Mouse (Mus musculus): ENCODE data around the gene Rpgrip1.
A peak's percentile ranks its signal among the peaks of the same experiment; 100 is the strongest.

Gene Rpgrip1

GRCm38 (mm10) chr14:52118823-52119608 is 8.5 kb downstream of the Rpgrip1 start:
- peak in 1 of 2 experiments; percentile 49 for DNase-seq (ENCODE audit: low spot score in 2 of 2)

GRCm38 (mm10) chr14:52120169-52120568 is 9.7 kb downstream of the Rpgrip1 start:
- no peak for DNase-seq (ENCODE audit: low spot score in 2 of 2)

GRCm38 (mm10) chr14:52123918-52124317 is 13.4 kb downstream of the Rpgrip1 start:
- peak; percentile 46 to 68 for DNase-seq (ENCODE audit: low spot score in 2 of 2)

DNA sequence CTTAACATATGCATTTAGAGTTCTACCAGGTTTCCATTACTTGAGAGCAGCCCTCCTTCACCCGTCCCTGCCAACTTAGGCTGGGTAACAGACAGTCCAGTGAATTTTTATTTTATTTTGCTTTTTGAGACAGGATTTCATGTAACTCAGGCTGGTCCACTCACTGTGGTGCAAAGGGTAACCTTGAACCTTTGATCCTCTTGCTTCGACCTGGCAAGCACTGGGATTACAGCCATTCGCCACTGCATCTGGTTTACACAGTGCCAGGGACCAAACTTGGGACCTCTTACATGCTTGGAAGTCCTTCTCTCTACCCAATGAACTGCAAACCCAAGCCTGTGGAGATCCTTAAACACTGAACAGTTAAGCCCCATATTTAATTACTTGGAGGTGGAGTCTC is 14.1 kb downstream of the Rpgrip1 start:
- no peak for DNase-seq (ENCODE audit: low spot score in 2 of 2)

DNA sequence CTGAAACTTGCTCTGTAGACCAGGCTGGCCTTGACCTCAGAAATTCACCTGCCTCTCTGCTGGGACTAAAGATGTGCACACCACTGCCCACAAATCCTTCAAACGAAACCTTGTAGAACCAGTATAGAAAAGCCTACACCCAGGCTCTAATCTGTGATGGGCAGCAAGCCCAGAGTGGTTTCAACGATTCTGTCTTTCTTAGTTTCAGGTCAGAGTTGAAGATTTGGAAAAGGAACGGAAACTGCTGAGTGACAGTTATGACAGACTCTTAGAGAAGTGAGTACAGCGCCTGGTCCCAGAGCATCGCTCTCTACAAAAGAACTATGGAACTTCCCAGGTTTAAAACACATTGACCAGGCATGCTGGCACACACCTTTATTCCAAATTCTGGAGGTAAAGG is 23.1 kb downstream of the Rpgrip1 start:
- no peak for DNase-seq (ENCODE audit: low spot score in 2 of 2)

DNA sequence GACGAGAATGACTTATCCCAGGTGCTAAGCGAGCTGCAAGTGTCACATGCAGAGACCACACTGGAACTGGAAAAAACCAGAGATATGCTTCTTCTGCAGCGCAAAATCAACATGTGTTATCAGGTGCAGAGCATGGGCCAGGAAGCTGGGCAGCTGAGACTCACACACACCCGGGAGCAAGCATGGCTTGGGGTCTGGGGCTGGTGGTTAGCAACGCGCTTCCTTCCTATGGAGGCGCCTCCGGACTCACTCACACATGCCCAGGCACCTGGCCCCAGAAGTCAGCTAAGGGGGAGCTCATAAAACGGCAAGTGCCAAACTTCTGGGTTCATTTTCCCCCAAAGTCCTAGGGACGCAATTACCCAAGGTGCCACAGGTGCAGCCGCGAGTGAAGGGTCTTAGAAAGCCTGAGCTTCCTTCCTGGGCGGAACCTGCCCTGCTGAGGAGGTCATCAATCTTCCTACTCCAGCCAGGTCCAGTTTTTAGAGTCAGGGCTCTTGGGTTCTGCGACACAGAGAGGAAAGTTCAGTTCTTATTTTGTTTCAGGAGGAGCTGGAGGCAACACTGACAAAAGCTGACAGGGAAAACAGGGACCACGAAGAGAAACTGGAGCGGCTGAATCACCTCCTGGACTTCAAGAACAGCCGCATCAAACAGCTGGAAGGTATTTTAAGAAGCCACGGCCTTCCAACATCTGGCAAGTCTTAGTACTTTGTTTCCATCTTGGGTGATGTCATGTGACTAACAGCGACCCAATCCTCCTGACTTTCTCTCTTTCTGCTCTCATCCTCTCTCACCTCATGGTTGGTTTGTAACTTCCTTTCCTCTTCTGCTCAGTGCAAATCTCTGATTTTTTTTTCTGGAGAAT is 30.3 kb downstream of the Rpgrip1 start:
- DNase-seq (ENCODE audit: low spot score in 2 of 2) = no peak

DNA sequence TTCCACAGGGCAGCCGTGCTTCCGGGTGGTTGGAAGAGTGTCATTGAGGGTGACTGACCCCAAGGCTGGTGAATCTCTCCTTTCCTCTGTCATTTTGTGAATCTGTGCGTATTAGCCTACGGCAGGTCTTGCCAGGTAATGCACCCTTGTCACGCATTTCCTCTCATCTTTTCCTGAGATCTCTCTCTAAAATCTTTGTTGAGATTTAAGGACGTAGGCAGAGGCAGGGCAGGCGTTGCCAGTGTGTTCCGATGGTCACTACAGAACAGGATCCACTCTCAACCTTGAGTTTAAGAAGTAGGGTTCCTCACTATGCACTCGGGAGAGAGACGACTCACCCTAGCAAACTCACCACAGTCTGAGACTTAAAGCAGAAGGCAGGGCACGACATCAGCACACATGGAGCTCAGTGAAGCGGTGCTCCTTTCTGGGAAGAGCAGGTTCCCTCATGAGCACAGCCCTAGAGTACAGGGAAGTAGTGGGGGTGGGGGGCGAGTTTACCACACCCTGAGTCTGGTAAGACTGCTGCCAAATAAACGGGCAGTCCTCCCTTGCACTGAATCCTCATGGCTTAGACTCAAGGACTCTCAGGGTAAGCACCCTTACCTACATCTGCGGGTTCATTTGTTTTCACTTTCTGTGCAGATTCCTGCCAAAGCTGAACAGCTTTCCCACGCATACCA is 31.1 kb downstream of the Rpgrip1 start:
- DNase-seq (ENCODE audit: low spot score in 2 of 2) = no peak

DNA sequence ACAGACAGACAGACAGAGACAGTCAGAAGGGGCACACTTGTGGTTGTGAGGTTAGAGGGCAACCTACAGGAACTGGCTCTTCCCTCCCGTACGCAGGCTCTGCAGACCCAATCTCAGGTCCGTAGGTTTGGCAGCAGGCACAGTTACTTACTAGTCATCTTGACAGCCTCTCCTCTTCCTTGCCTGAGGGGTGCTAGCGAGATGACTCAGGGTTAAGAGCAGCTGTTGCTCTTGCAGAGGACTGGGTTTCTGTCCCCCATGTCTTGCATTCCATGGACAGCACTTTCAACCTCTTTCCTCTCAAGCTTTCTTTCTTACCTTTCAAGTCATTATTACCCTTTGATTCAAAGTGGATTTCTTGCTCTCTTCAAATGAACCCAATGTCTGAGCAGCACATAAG is 33.7 kb downstream of the Rpgrip1 start:
- DNase-seq (ENCODE audit: low spot score in 2 of 2) = no peak

GRCm38 (mm10) chr14:52146540-52146939 is 36.0 kb downstream of the Rpgrip1 start:
- DNase-seq (ENCODE audit: low spot score in 2 of 2) = no peak

DNA sequence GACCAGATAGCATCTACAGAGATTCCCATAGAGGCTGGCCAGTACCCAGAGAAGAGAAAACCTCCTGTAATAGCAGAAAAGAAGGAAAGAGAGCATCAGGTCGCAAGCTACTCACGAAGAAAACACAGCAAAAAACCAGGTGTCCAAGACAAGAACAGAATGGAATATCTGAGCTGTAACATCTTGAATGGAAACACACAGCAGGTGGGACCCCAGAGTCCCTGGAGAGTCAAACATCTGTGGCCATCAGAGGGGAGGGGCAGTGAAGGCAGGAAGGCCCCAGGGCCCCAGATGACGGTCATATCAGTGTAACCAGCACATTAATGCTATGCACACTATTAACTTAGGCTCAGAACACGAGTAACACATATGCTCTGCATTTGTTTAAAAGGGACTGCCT is 39.4 kb downstream of the Rpgrip1 start:
- DNase-seq (ENCODE audit: low spot score in 2 of 2) = no peak

GRCm38 (mm10) chr14:52152179-52152578 is 41.7 kb downstream of the Rpgrip1 start:
- no peak for DNase-seq (ENCODE audit: low spot score in 2 of 2)

GRCm38 (mm10) chr14:52152613-52153012 is 42.1 kb downstream of the Rpgrip1 start:
- DNase-seq (ENCODE audit: low spot score in 2 of 2) = no peak

DNA sequence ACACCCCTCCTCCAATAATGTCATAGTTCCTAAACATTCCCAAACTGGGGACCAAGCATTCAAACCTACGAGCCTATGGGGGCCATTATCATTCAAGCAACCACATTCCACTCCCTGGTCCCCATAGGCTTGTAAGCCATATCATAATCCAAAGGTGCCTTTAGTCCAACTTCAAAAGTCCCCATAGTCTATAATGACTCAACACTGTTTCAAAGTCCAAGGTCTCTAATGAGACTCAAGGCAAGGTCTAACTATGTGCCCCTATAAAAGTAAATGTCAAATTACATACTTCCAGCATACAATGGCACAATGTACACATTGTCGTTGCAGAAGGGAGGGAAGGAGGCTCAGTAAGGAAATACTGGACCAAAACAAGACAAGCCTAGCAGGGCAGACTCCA is 44.5 kb downstream of the Rpgrip1 start:
- no peak for DNase-seq (ENCODE audit: low spot score in 2 of 2)

- no peak for DNase-seq (ENCODE audit: low spot score in 2 of 2)
These were observed 50.4 kb downstream of the Rpgrip1 start for GRCm38 (mm10) chr14:52160911-52161310.

DNA sequence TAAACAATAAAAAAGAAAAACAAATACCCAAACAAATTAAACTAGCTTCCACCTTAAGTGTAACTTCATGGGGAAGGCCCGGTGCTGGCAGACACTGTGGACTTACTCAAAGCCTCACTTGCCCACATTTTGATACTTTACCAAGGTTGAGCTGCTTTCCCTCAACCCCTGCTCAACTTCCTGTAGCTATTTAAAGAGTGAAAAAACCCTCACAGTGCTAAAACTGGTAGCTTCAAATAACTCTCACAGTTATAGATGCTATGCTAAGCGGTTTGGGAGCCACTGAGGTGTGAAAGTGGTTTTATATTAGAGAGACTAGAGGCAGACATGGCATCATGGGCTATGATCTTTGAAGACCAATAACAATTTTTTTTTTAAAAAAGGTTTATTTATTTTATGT is 56.1 kb downstream of the Rpgrip1 start:
- DNase-seq (ENCODE audit: low spot score in 2 of 2) = no peak

- DNase-seq (ENCODE audit: low spot score in 2 of 2) = no peak
These were observed 78.3 kb downstream of the Rpgrip1 start for GRCm38 (mm10) chr14:52188788-52189187.

GRCm38 (mm10) chr14:52189519-52189918 is 79.0 kb downstream of the Rpgrip1 start:
- DNase-seq (ENCODE audit: low spot score in 2 of 2) = no peak

DNA sequence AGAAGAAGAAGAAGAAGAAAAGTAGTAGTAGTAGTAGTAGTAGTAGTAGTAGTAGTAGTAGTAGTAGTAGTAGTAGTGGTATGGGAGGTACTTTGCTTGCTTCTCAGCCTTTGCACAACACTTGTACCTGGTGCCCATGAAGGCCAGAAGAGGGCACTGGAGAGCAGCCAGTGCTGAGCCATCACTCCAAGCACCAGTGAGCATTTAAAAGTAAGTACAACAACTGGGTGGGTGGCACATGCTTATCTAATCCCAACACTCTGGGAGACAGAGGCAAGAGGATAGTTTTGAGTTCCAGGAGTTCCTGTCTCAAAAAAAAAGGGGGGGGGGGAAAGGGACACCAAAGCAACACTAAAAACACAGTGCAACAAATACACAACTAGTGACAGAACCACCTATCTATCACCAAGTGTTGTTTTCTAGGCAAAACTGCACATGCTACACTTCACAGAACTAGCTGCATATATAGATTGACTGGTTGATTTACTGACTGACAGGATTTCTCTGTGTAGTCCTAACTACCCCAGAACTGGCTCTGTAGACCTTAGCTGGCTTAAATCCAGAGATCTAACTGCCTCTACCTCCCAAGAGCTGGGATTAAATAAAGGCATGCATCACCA is 80.3 kb downstream of the Rpgrip1 start:
- DNase-seq (ENCODE audit: low spot score in 2 of 2) = no peak

- peak in 1 of 2 experiments; percentile 54 for DNase-seq (ENCODE audit: low spot score in 2 of 2)
These were observed 85.2 kb downstream of the Rpgrip1 start for GRCm38 (mm10) chr14:52195691-52196090.

DNA sequence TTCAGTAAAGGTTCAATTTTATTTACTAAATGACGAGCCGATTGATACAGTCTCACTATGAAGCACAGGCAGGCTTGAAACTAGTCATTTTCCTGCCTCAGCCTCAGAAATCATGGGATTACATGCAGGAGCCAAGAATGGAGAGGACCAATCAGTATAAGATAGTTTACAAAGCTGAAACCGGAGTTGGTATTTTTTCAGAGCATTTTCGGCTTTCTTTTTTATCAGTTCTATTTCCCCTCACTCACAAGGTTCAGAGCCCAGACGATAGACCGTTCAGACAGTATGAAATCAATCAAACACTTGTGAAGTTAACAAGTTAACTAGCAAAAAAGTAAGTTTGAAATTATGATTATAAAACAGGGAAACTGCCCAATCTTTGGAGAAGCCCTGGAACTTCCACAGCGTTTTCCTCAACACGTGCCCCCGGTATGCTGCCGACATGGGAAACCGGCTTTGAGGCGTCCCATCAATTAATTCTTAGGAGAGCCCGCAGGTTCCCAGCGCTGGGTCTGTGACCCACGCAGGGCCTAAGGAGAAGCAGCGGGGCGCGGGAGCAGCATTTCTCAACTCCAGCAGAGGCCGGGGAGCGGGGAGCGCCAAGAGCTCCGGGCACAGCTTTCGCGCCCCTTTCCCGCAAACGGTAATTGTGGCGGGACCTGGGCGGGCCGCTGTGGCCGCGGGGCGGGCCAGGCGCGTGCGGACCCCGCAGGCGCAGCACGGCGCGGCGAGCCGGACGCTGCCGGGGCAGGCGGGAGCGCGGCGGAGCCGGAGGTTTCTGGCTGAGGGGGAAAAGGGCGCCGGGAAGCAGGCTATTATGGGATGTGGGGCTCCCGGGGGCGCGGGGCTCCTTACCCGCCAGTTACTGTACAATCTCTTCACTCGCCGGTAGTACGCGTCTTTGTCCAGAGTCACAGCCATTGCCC is 86.0 kb downstream of the Rpgrip1 start:
- DNase-seq (ENCODE audit: low spot score in 2 of 2) = no peak

All from cerebellum, postnatal 4 days (tissue).